In genomic region chr6:94620801-94621301, GRCm38 (mm10) we compare ENCODE assay signal across 15 mouse cellular contexts.
DNase-seq lines count a peak whose midpoint lies in the region; ATAC-seq and TF ChIP-seq lines count a peak whose summit lies in the region.
"Had no signal": no experiment of that assay in that cellular context is flagged by ENCODE, and none has a peak within 500 bp of the region (broad histone marks: within the 10 kb centered on the region; RNA-seq: fewer than 3 reads in every experiment).

No protein-coding gene starts in this region.

- no peak for TF ChIP-seq CTCF in E14TG2a.4 (conservative IDR thresholded peaks at IDR 0.05; ENCODE audit: low read length)

- DNase-seq in heart, adult 18-20 months: peak; percentile 80 to 87
- peak; percentile 53 for DNase-seq in gastrocnemius, postnatal 10 days
- DNase-seq in heart, postnatal 25 days (ENCODE audit: low spot score): peak; percentile 71
- DNase-seq in thymus, postnatal 36 days: no peak
- DNase-seq in left cerebral cortex, postnatal 4 days: no peak
- no peak for DNase-seq in spleen, adult 12 weeks (ENCODE audit: low spot score)
- DNase-seq: cerebellum, adult 18-20 months; kidney, adult 2 months; liver, embryonic 13.5 days had no signal

- no peak overlapping the region for H3K4me2 ChIP-seq in heart, embryonic 11.5 days
- H3K4me2 ChIP-seq: embryonic facial prominence, embryonic 15.5 days; liver, embryonic 13.5 days; neural tube, embryonic 13.5 days had no signal

- no peak overlapping the region for H3K27ac ChIP-seq in heart, embryonic 11.5 days (ENCODE audit: low read depth, low read length)
- H3K27ac ChIP-seq: embryonic facial prominence, embryonic 15.5 days; liver, embryonic 13.5 days; neural tube, embryonic 13.5 days had no signal

- no peak for ATAC-seq in heart, embryonic 11.5 days (replicated peaks; ENCODE audit: insufficient number of reproducible peaks, low FRiP score, low TSS enrichment)

- 70% methylated on average over 9 of the region's 9 CpGs for WGBS in heart, embryonic 11.5 days (ENCODE audit: insufficient replicate concordance)

- H3K36me3 ChIP-seq in heart, embryonic 11.5 days (ENCODE audit: control insufficient read depth, insufficient read depth, low read length): peaks cover 13% of the 10 kb centered on the region
- peaks cover 96% of the 10 kb centered on the region for H3K36me3 ChIP-seq in E14TG2a.4 (ENCODE audit: insufficient read depth, low read length)
- H3K36me3 ChIP-seq: liver, embryonic 13.5 days had no signal

- intact Hi-C loops in heart, postnatal 25 days (cut with DNase I): loop anchor here (5.0 to 10.0 kb wide), 3 partner anchors 76 to 366 kb away; no protein-coding TSS in a partner anchor
- intact Hi-C loops in left cerebral cortex, postnatal 4 days (cut with DNase I): loop anchor here (5.0 kb wide), 1 partner anchor 76 kb away; no protein-coding TSS in a partner anchor

- H3K4me3 ChIP-seq in heart, embryonic 11.5 days (ENCODE audit: low read depth, low read length): no peak overlapping the region
- 0 out of 2 replicates have a peak overlapping the region, but pooled peaks have one; percentile 10 for H3K4me3 ChIP-seq in E14TG2a.4 (replicated peaks; ENCODE audit: low read length)
- H3K4me3 ChIP-seq: embryonic facial prominence, embryonic 15.5 days; liver, embryonic 13.5 days; megakaryocyte, embryonic 14.5 days; neural tube, embryonic 13.5 days had no signal

- no peak overlapping the region for H3K9ac ChIP-seq in heart, embryonic 11.5 days (ENCODE audit: low read depth, low read length)
- H3K9ac ChIP-seq: embryonic facial prominence, embryonic 15.5 days; liver, embryonic 13.5 days; neural tube, embryonic 13.5 days had no signal

- no peaks in the 10 kb centered on the region for H3K9me3 ChIP-seq in heart, embryonic 11.5 days (replicated peaks; ENCODE audit: control insufficient read depth, low read length)
- no peaks in the 10 kb centered on the region for H3K9me3 ChIP-seq in E14TG2a.4 (ENCODE audit: low read length)
- H3K9me3 ChIP-seq: embryonic facial prominence, embryonic 15.5 days; liver, embryonic 13.5 days; megakaryocyte, embryonic 14.5 days; neural tube, embryonic 13.5 days had no signal

- H3K4me1 ChIP-seq in heart, embryonic 11.5 days (ENCODE audit: control insufficient read depth, insufficient read depth, low read length): peaks cover 16% of the 10 kb centered on the region
- peaks cover 40% of the 10 kb centered on the region for H3K4me1 ChIP-seq in E14TG2a.4 (replicated peaks; ENCODE audit: low read depth, low read length)
- H3K4me1 ChIP-seq: liver, embryonic 13.5 days had no signal

- H3K27me3 ChIP-seq in heart, embryonic 11.5 days (ENCODE audit: control insufficient read depth, insufficient read depth, low read length): no peaks in the 10 kb centered on the region
- H3K27me3 ChIP-seq in E14TG2a.4 (ENCODE audit: insufficient read depth, low read length): no peaks in the 10 kb centered on the region
- H3K27me3 ChIP-seq: CH12.LX; embryonic facial prominence, embryonic 15.5 days; liver, embryonic 13.5 days; neural tube, embryonic 13.5 days had no signal

Comparison
In these comparisons a context has a peak if more than half of its experiments do, and no peak if none do; other contexts are left out.
1. DNase-seq: peak in heart, adult 18-20 months (2 of 2), gastrocnemius, postnatal 10 days (single experiment) and heart, postnatal 25 days (single experiment); none in thymus, postnatal 36 days (0 of 2), left cerebral cortex, postnatal 4 days (single experiment) and spleen, adult 12 weeks (single experiment).